Mouse (Mus musculus) T-helper 1 cell (primary cell): ENCODE results near the gene Atg101.
"Not testable (repeated sequence)": the region's sequence is repeated elsewhere in the genome, so short reads cannot be mapped to it uniquely, and the experiment has no call there.

Experiments used
- in situ Hi-C: fragments of 300-600 bp; cut with MboI, MseI; formaldehyde crosslinking; loops from one replicate; pipeline ENCODE4 v1.15.1; 2025; ENCODE audit warnings: high pct_unique_total_duplicates

The Atg101 gene

GRCm38 (mm10) chr15:101309493-101309892 lies 25.4 kb downstream of the Atg101 start:
- in situ Hi-C loops: no loop called here

GRCm38 (mm10) chr15:101311087-101311770 lies 27.2 kb downstream of the Atg101 start:
- in situ Hi-C loops: no loop called here

- in situ Hi-C loops: no loop called here
Measured at GRCm38 (mm10) chr15:101312006-101312405, 27.9 kb downstream of the Atg101 start.

GRCm38 (mm10) chr15:101315378-101315777 lies 31.3 kb downstream of the Atg101 start:
- in situ Hi-C loops: no loop called here

- in situ Hi-C loops: no loop called here
Measured at GRCm38 (mm10) chr15:101315832-101316231, 31.8 kb downstream of the Atg101 start.

GRCm38 (mm10) chr15:101316279-101316912 lies 32.3 kb downstream of the Atg101 start:
- in situ Hi-C loops: no loop called here

GRCm38 (mm10) chr15:101316913-101317813 lies 33.1 kb downstream of the Atg101 start:
- in situ Hi-C loops: no loop called here

- in situ Hi-C loops: no loop called here
Measured at GRCm38 (mm10) chr15:101317814-101318500, 33.9 kb downstream of the Atg101 start.

GRCm38 (mm10) chr15:101318889-101319765 lies 35.1 kb downstream of the Atg101 start:
- in situ Hi-C loops: no loop called here

GRCm38 (mm10) chr15:101320010-101320617 lies 36.0 kb downstream of the Atg101 start:
- in situ Hi-C loops: no loop called here

GRCm38 (mm10) chr15:101320618-101321041 lies 36.6 kb downstream of the Atg101 start:
- in situ Hi-C loops: no loop called here

- in situ Hi-C loops: no loop called here
Measured at GRCm38 (mm10) chr15:101321126-101321525, 37.1 kb downstream of the Atg101 start.

- in situ Hi-C loops: no loop called here
Measured at GRCm38 (mm10) chr15:101322106-101322505, 38.0 kb downstream of the Atg101 start.

GRCm38 (mm10) chr15:101322640-101323039 lies 38.6 kb downstream of the Atg101 start:
- in situ Hi-C loops: no loop called here

- in situ Hi-C loops: no loop called here
Measured at GRCm38 (mm10) chr15:101323511-101323910, 39.4 kb downstream of the Atg101 start.

GRCm38 (mm10) chr15:101324409-101324808 lies 40.3 kb downstream of the Atg101 start:
- in situ Hi-C loops: not testable (repeated sequence)

- in situ Hi-C loops: loop anchor here (25.0 kb wide), 1 partner anchor 636 kb away; the partner anchor contains the start of gene Krt78
Measured at GRCm38 (mm10) chr15:101325991-101326534, 42.0 kb downstream of the Atg101 start.

- in situ Hi-C loops: loop anchor here (25.0 kb wide), 1 partner anchor 635 kb away; the partner anchor contains the start of gene Krt78
Measured at GRCm38 (mm10) chr15:101327282-101327681, 43.2 kb downstream of the Atg101 start.

- in situ Hi-C loops: loop anchor here (25.0 kb wide), 1 partner anchor 633 kb away; the partner anchor contains the start of gene Krt78
Measured at GRCm38 (mm10) chr15:101328876-101329563, 44.9 kb downstream of the Atg101 start.
